Mouse (Mus musculus) olfactory bulb, adult 2 months (tissue): ENCODE results near the gene Rnf183.

ENCODE experiments used
- CTCF ChIP-seq: fragments of 200-500 bp; IDR thresholded peaks from 2 replicates; pipeline ENCODE4 v1.5.1; 2012; ENCODE audit warnings: low read depth, mild to moderate bottlenecking, low read length, moderate library complexity; ENCODE audit not compliant: insufficient read depth
- POLR2A ChIP-seq: fragments of 200-500 bp; IDR thresholded peaks from 2 replicates; pipeline ENCODE4 v1.6.1; 2012; ENCODE audit warnings: mild to moderate bottlenecking, low read depth, low read length, moderate library complexity; ENCODE audit not compliant: insufficient read depth

DNA sequence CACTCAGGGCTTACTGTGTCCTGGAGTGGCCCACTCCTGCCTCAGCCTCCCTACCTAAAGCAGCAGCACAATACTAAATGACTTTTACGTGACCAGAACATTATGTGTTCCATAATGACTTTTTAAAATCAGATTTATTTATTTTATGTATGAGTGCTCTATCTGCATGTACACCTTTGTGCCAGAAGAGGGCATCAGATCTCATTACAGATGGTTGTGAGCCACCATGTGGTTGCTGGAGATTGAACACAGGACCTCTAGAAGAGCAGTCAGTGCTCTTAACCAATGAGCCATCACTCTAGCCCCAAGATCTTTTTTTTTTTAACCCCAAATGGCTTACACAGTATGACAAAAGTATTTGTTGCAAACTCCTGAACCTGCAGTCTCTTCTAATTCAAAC lies 33.1 kb upstream of the Rnf183 start:
- no peak for TF ChIP-seq POLR2A
- TF ChIP-seq CTCF = no peak
